Mouse (Mus musculus) erythroblast, embryonic 14.5 days (primary cell): ENCODE results near the gene Pskh1. TPM values are rescaled to one million over a fixed set of nuclear protein-coding genes. Genes with fewer than 3 reads are reported as not detected.
A peak's percentile ranks its signal among the peaks of the same experiment; 100 is the strongest.

ENCODE experiments used
- H3K27me3 ChIP-seq: 2 replicates; pipeline ENCODE4 v1.6.1; 2012; ENCODE audit warnings: inconsistent platforms; ENCODE audit not compliant: control insufficient read depth
- H3K36me3 ChIP-seq: 2 replicates; pipeline ENCODE4 v1.6.1; 2012; ENCODE audit warnings: mild to moderate bottlenecking, inconsistent platforms; ENCODE audit not compliant: control insufficient read depth
- H3K4me1 ChIP-seq: 2 replicates; pipeline ENCODE4 v1.6.1; 2012; ENCODE audit warnings: inconsistent platforms; ENCODE audit not compliant: control insufficient read depth
- H3K4me3 ChIP-seq: replicated peaks from 2 replicates; pipeline ENCODE3; 2012; ENCODE audit warnings: moderate library complexity, mild to moderate bottlenecking, inconsistent platforms
- H3K9me3 ChIP-seq: 2 replicates; pipeline ENCODE4 v1.6.1; 2012; ENCODE audit warnings: low read length, inconsistent platforms, mixed read lengths; ENCODE audit not compliant: control insufficient read depth
- GATA1 ChIP-seq: IDR thresholded peaks from 2 replicates; pipeline ENCODE4 v1.6.1; 2012; ENCODE audit warnings: low read length, inconsistent platforms, mixed read lengths
- TAL1 ChIP-seq: IDR thresholded peaks from 3 replicates; pipeline ENCODE4 v1.6.1; 2012; ENCODE audit warnings: low read length, inconsistent platforms, mixed read lengths
- polyA plus RNA-seq: library from polyadenylated mRNA; stranded (reverse); fragments of >175 nt; gene quantifications from 2 replicates; pipeline ENCODE4 v1.2.3, GENCODE M21; 2012

Pskh1 gene
- polyA plus RNA-seq, 1 experiment = 0.79 TPM

GRCm38 (mm10) chr8:105964506-105965265 lies 64.4 kb downstream of the Pskh1 start:
- Histone ChIP-seq H3K36me3 (peaks cover 23% of the 10 kb centered on the region), H3K9me3 (no peaks in the 10 kb centered on the region), H3K4me1 (peaks cover 80% of the 10 kb centered on the region), H3K4me3 (peak overlapping the region; percentile 88), H3K27me3 (no peaks in the 10 kb centered on the region)
- TF ChIP-seq GATA1 (no peak), TAL1 (no peak)

- peak overlapping the region; percentile 88 for H3K4me3 ChIP-seq
- H3K36me3 ChIP-seq = peaks cover 16% of the 10 kb centered on the region
- TF ChIP-seq TAL1 (no peak), GATA1 (no peak)
- no peaks in the 10 kb centered on the region for H3K9me3 ChIP-seq
- no peaks in the 10 kb centered on the region for H3K27me3 ChIP-seq
- peaks cover 77% of the 10 kb centered on the region for H3K4me1 ChIP-seq
Observed at GRCm38 (mm10) chr8:105965266-105965904, 65.1 kb downstream of the Pskh1 start.

GRCm38 (mm10) chr8:105965905-105966341 lies 65.7 kb downstream of the Pskh1 start, which contains the start of gene Slc12a4:
Slc12a4 (minus strand) TSS chr8:105966097.
- peak within 1 kb of the TSS; percentile 88 for H3K4me3 ChIP-seq
- peaks cover 73% of the 10 kb centered on the region for H3K4me1 ChIP-seq
- H3K36me3 ChIP-seq = peaks cover 14% of the 10 kb centered on the region
- H3K27me3 ChIP-seq = no peaks in the 10 kb centered on the region
- TF ChIP-seq TAL1 (no peak), GATA1 (no peak)
- no peaks in the 10 kb centered on the region for H3K9me3 ChIP-seq

- peaks cover 64% of the 10 kb centered on the region for H3K4me1 ChIP-seq
- TF ChIP-seq TAL1 = no peak
- no peak for TF ChIP-seq GATA1
- peaks cover 14% of the 10 kb centered on the region for H3K36me3 ChIP-seq
- peak overlapping the region; percentile 88 for H3K4me3 ChIP-seq
- H3K9me3 ChIP-seq = no peaks in the 10 kb centered on the region
- no peaks in the 10 kb centered on the region for H3K27me3 ChIP-seq
Observed at GRCm38 (mm10) chr8:105966692-105967311, 66.6 kb downstream of the Pskh1 start.

- no peaks in the 10 kb centered on the region for H3K9me3 ChIP-seq
- H3K4me3 ChIP-seq = no peak overlapping the region
- peaks cover 3% of the 10 kb centered on the region for H3K36me3 ChIP-seq
- H3K4me1 ChIP-seq = peaks cover 47% of the 10 kb centered on the region
- H3K27me3 ChIP-seq = no peaks in the 10 kb centered on the region
- TF ChIP-seq TAL1 = no peak
- TF ChIP-seq GATA1 = no peak
Observed at GRCm38 (mm10) chr8:105969367-105969766, 69.1 kb downstream of the Pskh1 start.

GRCm38 (mm10) chr8:105971019-105971720 lies 70.9 kb downstream of the Pskh1 start:
- TF ChIP-seq TAL1 = no peak
- no peak for TF ChIP-seq GATA1
- Histone ChIP-seq H3K4me3 (no peak overlapping the region), H3K27me3 (no peaks in the 10 kb centered on the region), H3K4me1 (peaks cover 41% of the 10 kb centered on the region), H3K36me3 (no peaks in the 10 kb centered on the region), H3K9me3 (no peaks in the 10 kb centered on the region)

GRCm38 (mm10) chr8:105975363-105975762 lies 75.1 kb downstream of the Pskh1 start:
- Histone ChIP-seq H3K4me3 (no peak overlapping the region), H3K9me3 (peaks cover 5% of the 10 kb centered on the region), H3K36me3 (no peaks in the 10 kb centered on the region), H3K4me1 (peaks cover 32% of the 10 kb centered on the region), H3K27me3 (no peaks in the 10 kb centered on the region)
- TF ChIP-seq TAL1 (no peak), GATA1 (no peak)

- H3K4me1 ChIP-seq = peaks cover 29% of the 10 kb centered on the region
- H3K36me3 ChIP-seq = no peaks in the 10 kb centered on the region
- H3K9me3 ChIP-seq = peaks cover 5% of the 10 kb centered on the region
- no peak within 1 kb of the TSS for H3K4me3 ChIP-seq
- peaks cover 2% of the 10 kb centered on the region; the same call in 1 of the 2 replicates for H3K27me3 ChIP-seq
- TF ChIP-seq GATA1 = no peak
Observed at GRCm38 (mm10) chr8:105979325-105979724, 79.1 kb downstream of the Pskh1 start, which contains the start of gene Dpep3. Dpep3 (minus strand) TSS chr8:105979429.
